Mouse (Mus musculus) cerebellum, adult 11-12 months (tissue): Measurements from ENCODE around the gene Tbck.

Source experiments
- DNase-seq: peaks from one replicate; pipeline ENCODE4 v3.0.0; 2022

The Tbck gene

GRCm38 (mm10) chr3:132835118-132835794 is 151.3 kb downstream of the Tbck start:
- no peak for DNase-seq

DNA sequence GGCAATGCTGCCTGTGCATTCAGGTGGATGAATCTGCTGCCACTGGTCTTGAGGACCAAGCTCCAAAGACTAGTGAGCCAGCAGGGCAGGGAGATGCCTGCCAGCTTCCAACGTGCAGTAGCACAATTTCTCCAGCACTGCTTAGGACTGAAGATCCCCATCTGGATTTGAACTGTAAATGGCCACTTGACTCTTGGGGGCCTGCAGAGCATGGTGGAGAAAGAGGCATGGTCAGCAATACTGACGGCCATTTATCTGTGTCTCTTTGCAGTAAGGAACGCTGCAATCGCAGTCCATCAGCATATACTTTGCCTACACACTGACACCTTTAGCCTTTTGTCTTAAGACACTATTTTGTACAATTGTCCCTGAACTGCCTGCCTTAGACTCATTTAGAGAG is 153.2 kb downstream of the Tbck start:
- DNase-seq, result no peak

GRCm38 (mm10) chr3:132838656-132839417 is 154.9 kb downstream of the Tbck start:
- DNase-seq, result no peak

GRCm38 (mm10) chr3:132839516-132839915 is 155.6 kb downstream of the Tbck start:
- DNase-seq, result no peak

- no peak for DNase-seq
These were observed 158.7 kb downstream of the Tbck start for GRCm38 (mm10) chr3:132842676-132843075.

- DNase-seq, result no peak
These were observed 165.7 kb downstream of the Tbck start for GRCm38 (mm10) chr3:132849669-132850068.

- no peak for DNase-seq
These were observed 166.5 kb downstream of the Tbck start for GRCm38 (mm10) chr3:132850431-132850830.

DNA sequence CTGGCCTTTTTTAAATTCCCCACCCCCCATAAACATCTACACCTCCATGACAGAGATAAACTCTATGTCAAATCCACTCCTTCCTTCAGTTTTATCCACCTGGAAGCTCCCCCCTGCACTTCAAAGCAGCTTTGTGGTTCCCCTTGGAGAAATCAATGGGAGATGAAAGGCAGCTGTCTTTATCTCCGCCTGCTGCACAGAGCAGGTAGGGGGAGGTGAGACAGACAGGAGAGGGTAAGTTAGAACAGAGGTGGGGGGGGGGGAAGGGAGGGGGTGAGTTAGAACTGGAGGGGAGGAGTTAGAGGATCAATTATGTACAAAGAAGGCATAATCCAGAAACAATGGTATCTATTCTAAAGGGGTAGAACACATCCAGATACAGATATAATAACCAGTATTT is 167.5 kb downstream of the Tbck start:
- DNase-seq, result no peak

GRCm38 (mm10) chr3:132851841-132852728 is 168.1 kb downstream of the Tbck start:
- DNase-seq, result no peak

DNA sequence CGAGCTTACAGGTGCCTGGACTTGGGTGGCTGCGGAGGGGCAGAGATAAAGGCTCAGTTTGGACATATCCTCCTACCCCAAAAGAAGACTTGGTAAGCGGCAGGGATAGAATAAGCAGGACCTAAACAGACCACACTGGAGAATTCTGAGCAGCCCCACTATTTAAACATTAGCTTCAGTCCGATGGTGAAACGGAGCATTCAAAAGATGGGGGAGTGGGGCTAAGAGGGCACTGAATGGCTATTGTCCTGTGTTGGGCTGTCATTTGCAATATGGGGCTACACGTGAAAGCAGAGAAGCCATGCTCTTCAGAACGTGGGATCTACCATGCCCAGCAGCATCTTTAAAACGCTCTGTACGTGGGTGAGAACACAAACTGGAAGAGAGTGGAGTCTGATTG is 170.3 kb downstream of the Tbck start:
- DNase-seq, result no peak

GRCm38 (mm10) chr3:132855458-132856212 is 171.7 kb downstream of the Tbck start:
- DNase-seq, result no peak

- no peak for DNase-seq
These were observed 172.7 kb downstream of the Tbck start for GRCm38 (mm10) chr3:132856651-132857050.

GRCm38 (mm10) chr3:132858849-132859248 is 174.9 kb downstream of the Tbck start:
- DNase-seq, result no peak

- no peak for DNase-seq
These were observed 175.6 kb downstream of the Tbck start for GRCm38 (mm10) chr3:132859573-132859972.

- DNase-seq, result no peak
These were observed 176.9 kb downstream of the Tbck start for GRCm38 (mm10) chr3:132860796-132861195.

- no peak for DNase-seq
These were observed 179.9 kb downstream of the Tbck start for GRCm38 (mm10) chr3:132863843-132864242.

GRCm38 (mm10) chr3:132864329-132864919 is 180.5 kb downstream of the Tbck start:
- DNase-seq, result no peak

GRCm38 (mm10) chr3:132864986-132865385 is 181.0 kb downstream of the Tbck start:
- no peak for DNase-seq

DNA sequence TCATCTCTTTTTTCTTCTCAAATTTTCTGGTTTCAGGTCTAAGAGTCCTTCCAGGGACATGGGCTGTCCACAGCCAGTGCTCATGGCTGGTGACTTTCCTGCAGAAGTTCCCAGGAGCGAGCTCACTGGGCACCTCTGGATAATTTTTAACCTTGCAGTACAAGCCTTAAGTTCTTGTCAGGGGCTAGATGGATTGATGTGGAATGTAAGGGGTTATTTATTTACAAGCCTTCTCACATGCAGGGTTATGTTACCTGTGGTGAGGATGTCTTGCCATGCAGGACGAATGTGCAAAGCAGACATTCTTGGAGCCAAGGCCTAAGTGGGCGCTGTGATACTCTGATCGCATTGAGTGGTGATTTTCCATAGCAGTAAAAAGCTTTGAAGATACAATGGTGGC is 181.7 kb downstream of the Tbck start:
- DNase-seq, result no peak

DNA sequence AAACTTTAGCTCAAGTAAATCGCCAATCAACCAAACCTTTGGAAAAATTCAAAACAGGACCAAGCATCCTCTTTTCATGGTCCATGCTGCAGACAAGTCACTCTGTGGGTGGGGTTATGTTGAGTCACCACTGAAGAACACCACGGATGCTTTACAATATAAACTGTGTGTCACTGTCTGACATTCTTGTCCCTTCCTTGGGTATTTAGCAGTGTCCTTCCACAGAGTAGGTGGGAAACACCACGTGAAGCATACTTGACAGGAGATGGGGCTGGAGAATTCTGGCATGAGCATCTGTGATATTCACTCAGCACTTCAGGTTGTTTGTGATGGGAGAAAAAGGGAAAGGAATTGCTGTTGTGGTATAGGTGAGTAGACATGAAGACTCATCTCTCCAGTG is 183.0 kb downstream of the Tbck start:
- no peak for DNase-seq

DNA sequence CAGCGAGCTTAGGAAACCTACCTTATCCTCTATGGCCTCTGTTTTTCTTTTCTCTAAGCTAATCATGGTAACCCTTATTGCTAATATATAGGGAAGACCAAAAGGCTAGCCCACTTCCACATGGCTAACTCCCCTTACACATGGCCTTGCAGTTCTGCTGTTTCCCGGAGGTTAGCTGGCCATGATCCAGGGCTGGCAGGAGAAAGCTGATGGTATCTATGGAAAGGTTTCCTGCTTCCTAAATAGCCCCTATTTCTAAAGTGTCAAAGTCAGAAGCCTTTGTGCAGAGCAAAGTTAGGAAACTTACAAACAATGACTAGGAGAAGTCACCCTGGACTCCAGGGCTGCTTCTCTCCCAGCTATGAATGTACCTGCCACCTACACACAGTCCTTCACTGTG is 184.9 kb downstream of the Tbck start:
- no peak for DNase-seq

- DNase-seq, result no peak
These were observed 186.1 kb downstream of the Tbck start for GRCm38 (mm10) chr3:132870079-132870478.
